Mouse (Mus musculus): ENCODE measurements at regions not wholly inside any gene's neighbourhood (a gene's known extent, or its start where the extent isn't known, plus 50 kb on each side); places are given as distances from the start of the nearest gene placed in this dataset.

- Histone ChIP-seq H3K4me3 (no peak overlapping the region), H3K27ac (no peak overlapping the region)
- no peak for DNase-seq (ENCODE audit: low spot score in 2 of 2)
- TF ChIP-seq CTCF (conservative IDR thresholded peaks at IDR 0.05), result no peak
Observed at GRCm38 (mm10) chr8:34691776-34692175, 580.2 kb upstream of the Gm10131 start.

GRCm38 (mm10) chr8:34689825-34690493 lies 578.4 kb upstream of the Gm10131 start:
- no peak overlapping the region for H3K4me3 ChIP-seq
- no peak for TF ChIP-seq CTCF (conservative IDR thresholded peaks at IDR 0.05)
- H3K27ac ChIP-seq, result no peak overlapping the region
- no peak for DNase-seq (ENCODE audit: low spot score in 2 of 2)

DNA sequence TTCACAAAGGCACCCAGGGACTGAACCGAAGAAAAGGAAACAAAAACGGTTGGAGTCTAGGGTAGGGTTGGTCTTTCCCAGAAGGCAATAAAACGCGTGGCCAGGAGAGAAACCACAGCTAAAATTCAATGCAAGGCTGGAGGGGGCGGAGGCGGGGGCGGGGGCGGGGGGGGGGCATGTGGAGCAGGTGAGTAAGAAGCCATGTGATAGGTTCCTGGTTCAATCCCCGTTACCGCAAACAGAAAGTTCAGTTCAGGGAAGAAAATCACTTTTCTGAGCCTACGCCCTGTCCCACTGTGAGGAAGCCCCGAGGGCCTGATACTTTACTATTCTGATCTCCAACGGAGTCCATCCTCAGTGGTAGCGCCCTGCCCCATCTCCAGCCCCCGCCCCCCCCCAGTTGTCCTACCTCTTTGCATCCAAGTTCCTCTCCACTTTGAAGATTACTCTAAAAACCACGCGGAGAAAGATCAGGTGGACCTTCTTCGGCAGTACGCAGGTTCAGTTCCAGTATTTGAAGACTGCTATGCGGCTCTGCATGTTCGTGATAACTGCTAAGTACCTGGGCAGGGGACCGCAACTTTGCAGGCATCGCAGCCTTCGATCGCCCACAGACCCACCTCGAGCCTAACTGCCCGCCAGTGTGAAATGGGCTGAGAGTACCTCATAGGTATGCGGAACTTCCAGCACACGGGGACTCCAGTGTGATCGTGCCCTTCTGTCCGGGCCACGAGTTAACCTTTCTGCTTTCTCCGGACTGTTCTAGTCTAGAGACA lies 577.7 kb upstream of the Gm10131 start:
- no peak for DNase-seq (ENCODE audit: low spot score in 2 of 2)
- H3K4me3 ChIP-seq, result peak overlapping the region; percentile 42
- H3K27ac ChIP-seq, result peak overlapping the region; percentile 75
- no peak for TF ChIP-seq CTCF (conservative IDR thresholded peaks at IDR 0.05)

DNA sequence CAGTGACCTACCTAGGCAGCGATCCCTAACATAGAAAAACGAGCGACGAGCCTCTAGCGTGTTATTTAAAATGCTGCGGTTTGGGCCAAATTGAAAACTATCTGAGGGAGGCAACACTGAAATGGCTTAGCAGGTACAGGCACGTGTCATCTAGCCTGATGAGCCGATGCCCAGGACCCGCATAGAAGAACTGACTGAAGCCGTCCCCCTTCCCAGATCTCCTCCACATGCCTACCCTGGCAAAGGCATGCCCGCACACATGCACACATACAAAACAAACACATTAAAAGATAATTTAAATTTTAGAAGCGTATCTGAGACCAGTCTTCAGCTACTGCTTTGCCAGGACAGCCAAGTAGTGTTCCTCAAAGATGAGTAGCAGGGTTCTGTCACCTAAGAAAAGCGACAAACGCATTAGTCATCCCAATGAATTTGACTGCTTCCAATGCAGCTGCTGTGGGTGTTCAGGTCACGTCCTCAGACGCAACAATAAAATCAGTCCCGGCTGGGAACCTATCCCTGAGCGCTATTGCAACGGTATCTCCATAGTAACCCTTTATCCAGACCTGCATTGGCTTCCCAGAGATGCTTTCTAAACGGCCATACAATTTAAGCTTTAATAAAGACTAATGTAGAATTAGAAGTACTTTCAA lies 577.0 kb upstream of the Gm10131 start:
- DNase-seq (ENCODE audit: low spot score in 2 of 2), result no peak
- no peak for TF ChIP-seq CTCF (conservative IDR thresholded peaks at IDR 0.05)
- Histone ChIP-seq H3K4me3 (peak overlapping the region; percentile 42), H3K27ac (peak overlapping the region; percentile 75)

- peak overlapping the region; percentile 91 for H3K27ac ChIP-seq
- peak in 1 of 2 experiments; percentile 34 for DNase-seq (ENCODE audit: low spot score in 2 of 2)
Observed at GRCm38 (mm10) chr8:34686371-34686770, 574.8 kb upstream of the Gm10131 start.

GRCm38 (mm10) chr8:34684683-34685082 lies 573.1 kb upstream of the Gm10131 start:
- DNase-seq (ENCODE audit: low spot score in 2 of 2), result peak; percentile 72 to 85
- TF ChIP-seq CTCF (conservative IDR thresholded peaks at IDR 0.05), result no peak
- Histone ChIP-seq H3K4me3 (no peak overlapping the region), H3K27ac (peak overlapping the region; percentile 94)

More at GRCm38 (mm10) chr8:34686371-34686770, 574.8 kb upstream of the Gm10131 start:
- no peak overlapping the region for H3K4me3 ChIP-seq
- no peak for TF ChIP-seq CTCF (conservative IDR thresholded peaks at IDR 0.05)

DNA sequence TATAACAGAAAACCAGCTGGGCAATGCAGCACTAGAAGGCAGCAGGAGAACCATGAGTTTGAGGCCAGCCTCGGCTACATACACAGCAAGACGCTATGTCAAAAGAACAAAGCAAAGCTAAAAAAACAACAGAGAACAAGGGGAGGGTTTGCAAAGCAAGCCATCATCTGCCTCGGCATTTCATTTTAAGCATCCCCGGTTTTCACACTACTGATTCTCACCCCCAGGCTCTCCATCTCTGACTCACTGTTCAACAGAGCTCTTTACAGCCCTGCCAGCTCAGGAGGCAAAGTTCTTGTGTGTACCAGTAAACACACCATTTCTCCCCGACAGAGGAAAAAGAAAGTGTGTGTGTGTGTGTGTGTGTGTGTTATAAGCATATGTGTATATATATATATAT lies 571.6 kb upstream of the Gm10131 start:
- H3K4me3 ChIP-seq, result no peak overlapping the region
- TF ChIP-seq CTCF (conservative IDR thresholded peaks at IDR 0.05), result peak; percentile 44
- H3K27ac ChIP-seq, result peak overlapping the region; percentile 86
- peak; percentile 40 to 59 for DNase-seq (ENCODE audit: low spot score in 2 of 2)

DNA sequence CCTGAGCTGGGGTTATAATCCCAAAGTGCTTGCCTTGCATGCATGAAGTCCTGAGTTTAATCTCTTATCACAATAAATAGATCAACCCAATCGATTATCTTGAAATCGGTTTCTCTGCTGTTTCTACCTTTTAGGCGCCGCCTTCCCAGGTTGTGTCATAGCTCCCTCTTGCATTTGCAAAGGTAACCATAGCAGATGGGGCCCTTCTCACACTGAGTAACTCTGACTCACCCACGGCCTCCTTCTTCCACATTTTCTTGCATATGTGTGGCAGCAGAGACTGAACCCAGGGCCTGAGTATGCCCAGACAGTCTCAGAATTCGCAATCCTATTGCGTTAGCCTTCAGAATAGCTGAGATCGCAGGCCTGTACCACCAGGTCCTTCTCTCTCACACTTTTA lies 570.7 kb upstream of the Gm10131 start:
- peak in 1 of 2 experiments; percentile 12 for DNase-seq (ENCODE audit: low spot score in 2 of 2)
- TF ChIP-seq CTCF (conservative IDR thresholded peaks at IDR 0.05), result no peak
- Histone ChIP-seq H3K4me3 (no peak overlapping the region), H3K27ac (peak overlapping the region; percentile 86)

GRCm38 (mm10) chr8:34679565-34680291 lies 568.2 kb upstream of the Gm10131 start:
- H3K4me3 ChIP-seq, result peak overlapping the region; percentile 29
- H3K27ac ChIP-seq, result peak overlapping the region; percentile 94
- peak; percentile 64 to 70 for DNase-seq (ENCODE audit: low spot score in 2 of 2)
- no peak for TF ChIP-seq CTCF (conservative IDR thresholded peaks at IDR 0.05)

DNA sequence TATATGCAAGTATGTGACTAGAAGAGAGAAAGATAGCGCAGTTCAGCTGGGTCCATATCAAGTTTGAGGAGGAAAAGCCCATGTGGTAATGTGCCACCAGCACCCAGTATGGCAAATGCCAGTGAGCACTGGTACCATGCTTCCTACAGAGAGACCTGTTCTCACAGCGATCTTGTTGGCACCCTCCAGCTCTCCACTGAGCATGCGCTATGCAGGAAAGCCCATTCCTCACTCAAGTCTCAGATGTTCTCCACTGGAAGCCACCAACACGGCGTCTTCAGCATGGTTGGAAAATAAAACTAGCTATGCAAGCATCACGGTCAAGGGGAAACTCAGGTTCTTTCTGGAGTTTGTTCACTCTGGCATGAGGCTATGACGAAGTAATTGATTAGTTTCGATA lies 567.3 kb upstream of the Gm10131 start:
- no peak overlapping the region for H3K4me3 ChIP-seq
- no peak for DNase-seq (ENCODE audit: low spot score in 2 of 2)
- TF ChIP-seq CTCF (conservative IDR thresholded peaks at IDR 0.05), result no peak
- H3K27ac ChIP-seq, result no peak overlapping the region

GRCm38 (mm10) chr8:34671716-34672115 lies 560.2 kb upstream of the Gm10131 start:
- DNase-seq (ENCODE audit: low spot score in 2 of 2), result no peak
- no peak overlapping the region for H3K27ac ChIP-seq
- TF ChIP-seq CTCF (conservative IDR thresholded peaks at IDR 0.05), result no peak
- no peak overlapping the region for H3K4me3 ChIP-seq

- TF ChIP-seq CTCF (conservative IDR thresholded peaks at IDR 0.05), result no peak
- DNase-seq (ENCODE audit: low spot score in 2 of 2), result no peak
- H3K4me3 ChIP-seq, result no peak overlapping the region
- H3K27ac ChIP-seq, result no peak overlapping the region
Observed at GRCm38 (mm10) chr8:34670930-34671715, 559.6 kb upstream of the Gm10131 start.
